Mouse (Mus musculus) kidney, postnatal 0 days (tissue): ENCODE data around the gene Itk. TPM values are rescaled to one million over a fixed set of nuclear protein-coding genes. Genes with fewer than 3 reads are reported as not detected.
A peak's percentile ranks its signal among the peaks of the same experiment; 100 is the strongest.

Experiments used
- ATAC-seq: fragments of 200-750 bp; cut with Nextera tagmentation; replicated peaks from 2 replicates; pipeline ENCODE4 v1.8.0; 2017; ENCODE audit warnings: low read depth, moderate number of reproducible peaks, moderate TSS enrichment, moderate library complexity; ENCODE audit not compliant: low FRiP score
- DNase-seq: peaks from one replicate; pipeline ENCODE4 v3.0.0-alpha.2; 2016; ENCODE audit warnings: low spot score
- H3K27ac ChIP-seq: fragments of 300-500 bp; sonication (generic); 2 replicates; pipeline ENCODE4 v1.5.1; 2014; ENCODE audit warnings: mild to moderate bottlenecking
- H3K27me3 ChIP-seq: fragments of 300-500 bp; sonication (generic); 2 replicates; pipeline ENCODE4 v1.6.1; 2014; ENCODE audit warnings: low read length, mixed read lengths; ENCODE audit not compliant: insufficient read depth
- H3K36me3 ChIP-seq: fragments of 300-500 bp; sonication (generic); 2 replicates; pipeline ENCODE4 v1.6.1; 2014; ENCODE audit warnings: low read length, mixed read lengths; ENCODE audit not compliant: insufficient read depth
- H3K4me1 ChIP-seq: fragments of 300-500 bp; sonication (generic); replicated peaks from 2 replicates; pipeline ENCODE4 v1.6.1; 2014; ENCODE audit warnings: antibody characterized with exemption, low read length, mixed read lengths; ENCODE audit not compliant: insufficient read depth
- H3K4me2 ChIP-seq: fragments of 300-500 bp; sonication (generic); 2 replicates; pipeline ENCODE4 v1.6.1; 2014; ENCODE audit warnings: mild to moderate bottlenecking, low read length, moderate library complexity, mixed read lengths
- H3K4me3 ChIP-seq: fragments of 300-500 bp; sonication (generic); replicated peaks from 2 replicates; pipeline ENCODE4 v1.5.1; 2014; ENCODE audit warnings: low read depth, low read length
- H3K9ac ChIP-seq: fragments of 300-500 bp; sonication (generic); 2 replicates; pipeline ENCODE4 v1.6.1; 2014; ENCODE audit warnings: low read depth, low read length
- H3K9me3 ChIP-seq: fragments of 300-500 bp; sonication (generic); replicated peaks from 2 replicates; pipeline ENCODE4 v1.6.1; 2016; ENCODE audit warnings: low read length, inconsistent platforms, mixed read lengths
- CTCF ChIP-seq: IDR thresholded peaks from 2 replicates; pipeline ENCODE4 v1.5.1; 2016; ENCODE audit warnings: antibody characterized with exemption, low read depth, mild to moderate bottlenecking, moderate library complexity
- WGBS: fragments of 180-500 bp; shearing (Covaris S2); extraction: QIAGEN DNeasy Blood & Tissue Kit; methylation state at CpG from one replicate; pipeline ENCODE4 v1.1.7; 2014; 5-methylcytosine and 5-hydroxymethylcytosine counted together
- polyA plus RNA-seq: library from polyadenylated mRNA; unstranded; fragments of >200 nt; fragmentation: Nextera tagmentation; extraction: Ambion mirVana; gene quantifications from 2 replicates; pipeline ENCODE4 v1.2.1, GENCODE M21; 2015

The Itk gene
- polyA plus RNA-seq, 1 experiment from 2014 or later, result 0.05 TPM

GRCm38 (mm10) chr11:46276168-46276567 is 113.1 kb downstream of the Itk start:
- ATAC-seq (no peak), DNase-seq (no peak)
- TF ChIP-seq CTCF, result no peak
- no peak overlapping the region for H3K4me2 ChIP-seq
- no peaks in the 10 kb centered on the region for H3K36me3 ChIP-seq
- no peaks in the 10 kb centered on the region for H3K9me3 ChIP-seq
- no peak overlapping the region for H3K27ac ChIP-seq
- no peaks in the 10 kb centered on the region for H3K27me3 ChIP-seq
- H3K4me1 ChIP-seq, result no peaks in the 10 kb centered on the region
- no peak overlapping the region for H3K9ac ChIP-seq
- H3K4me3 ChIP-seq, result no peak overlapping the region
- 90% methylated on average over 8 of the region's 8 CpGs for WGBS

- Histone ChIP-seq H3K4me3 (no peak overlapping the region), H3K27ac (no peak overlapping the region), H3K4me2 (no peak overlapping the region), H3K9ac (no peak overlapping the region), H3K36me3 (no peaks in the 10 kb centered on the region), H3K27me3 (no peaks in the 10 kb centered on the region), H3K9me3 (no peaks in the 10 kb centered on the region), H3K4me1 (no peaks in the 10 kb centered on the region)
- WGBS, result 10% methylated on average over 6 of the region's 6 CpGs
- peak; percentile 84 for TF ChIP-seq CTCF
- DNase-seq (peak; percentile 84), ATAC-seq (peak; percentile 74; the same call in 1 of the 2 replicates)
These were observed 114.0 kb downstream of the Itk start for GRCm38 (mm10) chr11:46275302-46275701.

Other genes starting within 250 kb of the Itk start
- 0.54 and 0.76 TPM in 2 replicates for gene Nipal4, start 223.0 kb downstream of the Itk start, polyA plus RNA-seq
- 0.11 TPM in 2 replicates for gene Fndc9, start 154.0 kb downstream of the Itk start, polyA plus RNA-seq
- gene Cyfip2, start 76.7 kb downstream of the Itk start, polyA plus RNA-seq, result 17.4 and 19.2 TPM in 2 replicates
- not detected in 2 replicates for gene Fam71b, start 7.0 kb upstream of the Itk start, polyA plus RNA-seq
- 80.5 and 87.9 TPM in 2 replicates for gene Med7, start 47.4 kb upstream of the Itk start, polyA plus RNA-seq
- gene Havcr2, start 65.4 kb upstream of the Itk start, polyA plus RNA-seq, result 0.06 and 0.11 TPM in 2 replicates
- gene Gm12169, start 134.7 kb upstream of the Itk start, polyA plus RNA-seq, result not detected in 2 replicates
- not detected in 2 replicates for gene BC053393, start 182.0 kb upstream of the Itk start, polyA plus RNA-seq
- 0.07 and 0.54 TPM in 2 replicates for gene Dppa1, start 239.7 kb upstream of the Itk start, polyA plus RNA-seq